Mouse (Mus musculus): Measurements from ENCODE around the gene Gadd45a.

GRCm38 (mm10) chr6:67035388-67036299 lies 1.6 kb downstream of the Gadd45a start:
- TF ChIP-seq GATA1 (IDR thresholded peaks at IDR 0.05; ENCODE audit: borderline replicate concordance, low read length) (peak; percentile 77; the same call in 2 of the 3 replicates), FLI1 (IDR thresholded peaks at IDR 0.05; ENCODE audit: low read length) (no peak)
